ENCODE assay signal across 23 mouse cellular contexts in the genomic region with DNA sequence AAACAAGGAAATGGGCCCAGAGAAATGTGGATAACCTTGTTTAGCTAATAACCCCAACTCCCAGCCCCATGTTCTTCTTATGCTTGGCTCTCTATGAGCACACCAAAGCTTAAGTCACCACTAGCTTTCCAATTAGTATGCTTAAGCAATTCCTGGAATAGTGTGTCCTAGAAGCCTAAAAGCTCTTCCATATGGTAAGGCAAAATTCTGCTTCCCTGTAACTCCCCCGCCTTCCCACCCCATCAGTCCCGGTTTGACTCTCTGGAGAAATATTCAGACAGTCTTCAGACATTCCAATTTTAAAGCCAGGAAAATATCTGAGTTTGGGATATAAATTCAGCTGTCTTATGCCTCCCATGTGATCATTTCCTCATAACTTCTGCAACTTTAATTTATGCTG.
DNase-seq lines count a peak whose midpoint lies in the region; ATAC-seq lines count a peak whose summit lies in the region.
"Had no signal": no experiment of that assay in that cellular context is flagged by ENCODE, and none has a peak within 500 bp of the region (broad histone marks: within the 10 kb centered on the region; RNA-seq: fewer than 3 reads in every experiment).

No protein-coding gene starts in this region.

- H3K9me3 ChIP-seq in hindbrain, embryonic 13.5 days, result no peaks in the 10 kb centered on the region
- H3K9me3 ChIP-seq: forebrain, embryonic 13.5 days; limb, embryonic 15.5 days; liver, embryonic 13.5 days; midbrain, embryonic 13.5 days; neural tube, embryonic 13.5 days had no signal

- H3K27ac ChIP-seq in hindbrain, embryonic 13.5 days, result no peak overlapping the region
- H3K27ac ChIP-seq: forebrain, embryonic 13.5 days; hindbrain, postnatal 0 days; layer of hippocampus, adult 2 months; limb, embryonic 15.5 days; liver, embryonic 13.5 days; macrophage; midbrain, embryonic 13.5 days; neural tube, embryonic 13.5 days had no signal

- no peaks in the 10 kb centered on the region for H3K27me3 ChIP-seq in hindbrain, embryonic 13.5 days
- H3K27me3 ChIP-seq: forebrain, embryonic 13.5 days; limb, embryonic 15.5 days; liver, embryonic 13.5 days; midbrain, embryonic 13.5 days; neural tube, embryonic 13.5 days had no signal

- no peak overlapping the region for H3K4me2 ChIP-seq in hindbrain, embryonic 13.5 days
- H3K4me2 ChIP-seq: forebrain, embryonic 13.5 days; limb, embryonic 15.5 days; liver, embryonic 13.5 days; midbrain, embryonic 13.5 days; neural tube, embryonic 13.5 days had no signal

- DNase-seq in frontal cortex, adult 2 months (ENCODE audit: extremely low spot score in 1 of 2, low spot score in 1 of 2), result peak; percentile 3 to 40
- DNase-seq in frontal cortex, postnatal 25 days (ENCODE audit: low spot score in 2 of 2), result no peak
- peak; percentile 7 for DNase-seq in left cerebral cortex, adult 11 months (ENCODE audit: low spot score)
- no peak for DNase-seq in left cerebral cortex, postnatal 4 days
- DNase-seq in NIH3T3 (ENCODE audit: low read depth), result peak; percentile 3
- DNase-seq in left cerebral cortex, postnatal 36 days (ENCODE audit: low spot score in 2 of 2), result peak; percentile 10 to 23
- DNase-seq: adrenal gland, postnatal 14 days; cerebellum, adult 2 months; cerebellum, postnatal 14 days; gastrocnemius, postnatal 14 days; kidney, postnatal 25 days; liver, embryonic 13.5 days; lung, adult 18-20 months had no signal

- no peaks in the 10 kb centered on the region for H3K4me1 ChIP-seq in hindbrain, embryonic 13.5 days (replicated peaks)
- H3K4me1 ChIP-seq: forebrain, embryonic 13.5 days; limb, embryonic 15.5 days; liver, embryonic 13.5 days; midbrain, embryonic 13.5 days; neural tube, embryonic 13.5 days had no signal

- no peaks in the 10 kb centered on the region for H3K36me3 ChIP-seq in hindbrain, embryonic 13.5 days
- H3K36me3 ChIP-seq: limb, embryonic 15.5 days; liver, embryonic 13.5 days; midbrain, embryonic 13.5 days; neural tube, embryonic 13.5 days had no signal

- intact Hi-C loops in left cerebral cortex, postnatal 4 days (cut with DNase I), result no loop called here
- intact Hi-C loops in left cerebral cortex, postnatal 36 days (cut with DNase I), result no loop called here

- H3K9ac ChIP-seq in hindbrain, embryonic 13.5 days, result no peak overlapping the region
- H3K9ac ChIP-seq: forebrain, embryonic 13.5 days; limb, embryonic 15.5 days; liver, embryonic 13.5 days; midbrain, embryonic 13.5 days; neural tube, embryonic 13.5 days had no signal

- ATAC-seq in hindbrain, embryonic 13.5 days (ENCODE audit: low FRiP score), result no peak
- ATAC-seq: forebrain, embryonic 13.5 days; hindbrain, postnatal 0 days; intestine, embryonic 16.5 days; lung, postnatal 0 days; midbrain, embryonic 13.5 days had no signal

- 93% methylated on average over 2 of the region's 2 CpGs for WGBS in hindbrain, embryonic 13.5 days

- no peak overlapping the region for H3K4me3 ChIP-seq in hindbrain, embryonic 13.5 days
- H3K4me3 ChIP-seq: forebrain, embryonic 13.5 days; layer of hippocampus, adult 2 months; limb, embryonic 15.5 days; liver, embryonic 13.5 days; midbrain, embryonic 13.5 days; neural tube, embryonic 13.5 days had no signal

Comparison
In these comparisons a context has a peak if more than half of its experiments do, and no peak if none do; other contexts are left out.
1. DNase-seq: peak in frontal cortex, adult 2 months (2 of 2), left cerebral cortex, adult 11 months (single experiment), NIH3T3 (single experiment) and left cerebral cortex, postnatal 36 days (2 of 2); none in frontal cortex, postnatal 25 days (0 of 2) and left cerebral cortex, postnatal 4 days (single experiment).